Mouse (Mus musculus): ENCODE data around the gene Zc3h15.
"Not testable (repeated sequence)": the region's sequence is repeated elsewhere in the genome, so short reads cannot be mapped to it uniquely, and the experiment has no call there.

The Zc3h15 gene

GRCm38 (mm10) chr2:83674421-83674820, 30.2 kb downstream of the Zc3h15 start:
- DNase-seq (ENCODE audit: low spot score in 2 of 2) = no peak

GRCm38 (mm10) chr2:83674896-83675295, 30.7 kb downstream of the Zc3h15 start:
- no peak for DNase-seq (ENCODE audit: low spot score in 2 of 2)

GRCm38 (mm10) chr2:83675681-83676080, 31.4 kb downstream of the Zc3h15 start:
- no peak for DNase-seq (ENCODE audit: low spot score in 2 of 2)

GRCm38 (mm10) chr2:83676226-83676870, 32.1 kb downstream of the Zc3h15 start:
- no peak for DNase-seq (ENCODE audit: low spot score in 2 of 2)

- DNase-seq (ENCODE audit: low spot score in 2 of 2) = no peak
Observed at GRCm38 (mm10) chr2:83681332-83681731, 37.1 kb downstream of the Zc3h15 start.

- no peak for DNase-seq (ENCODE audit: low spot score in 2 of 2)
Observed at GRCm38 (mm10) chr2:83681785-83682184, 37.5 kb downstream of the Zc3h15 start.

- DNase-seq (ENCODE audit: low spot score in 2 of 2) = no peak
Observed at GRCm38 (mm10) chr2:83682282-83682681, 38.0 kb downstream of the Zc3h15 start.

GRCm38 (mm10) chr2:83683731-83684519, 39.7 kb downstream of the Zc3h15 start:
- no peak for DNase-seq (ENCODE audit: low spot score in 2 of 2)

GRCm38 (mm10) chr2:83684691-83685090, 40.5 kb downstream of the Zc3h15 start:
- no peak for DNase-seq (ENCODE audit: low spot score in 2 of 2)

- no peak for DNase-seq (ENCODE audit: low spot score in 2 of 2)
Observed at GRCm38 (mm10) chr2:83690372-83690771, 46.1 kb downstream of the Zc3h15 start.

GRCm38 (mm10) chr2:83692651-83693545, 48.7 kb downstream of the Zc3h15 start:
- no peak for DNase-seq (ENCODE audit: low spot score in 2 of 2)

- DNase-seq (ENCODE audit: low spot score in 2 of 2) = no peak
Observed at GRCm38 (mm10) chr2:83694061-83694460, 49.8 kb downstream of the Zc3h15 start.

- no peak for DNase-seq (ENCODE audit: low spot score in 2 of 2)
Observed at GRCm38 (mm10) chr2:83695345-83696247, 51.4 kb downstream of the Zc3h15 start.

GRCm38 (mm10) chr2:83698484-83698883, 54.2 kb downstream of the Zc3h15 start:
- DNase-seq (ENCODE audit: low spot score in 2 of 2) = no peak

- DNase-seq (ENCODE audit: low spot score in 2 of 2) = no peak
Observed at GRCm38 (mm10) chr2:83699324-83699723, 55.1 kb downstream of the Zc3h15 start.

- no peak for DNase-seq (ENCODE audit: low spot score in 2 of 2)
Observed at GRCm38 (mm10) chr2:83700667-83701066, 56.4 kb downstream of the Zc3h15 start.

GRCm38 (mm10) chr2:83702411-83702810, 58.2 kb downstream of the Zc3h15 start:
- DNase-seq (ENCODE audit: low spot score in 2 of 2) = no peak

- no peak for DNase-seq (ENCODE audit: low spot score in 2 of 2)
Observed at GRCm38 (mm10) chr2:83705580-83706158, 61.4 kb downstream of the Zc3h15 start.

GRCm38 (mm10) chr2:83709896-83710524, 65.8 kb downstream of the Zc3h15 start:
- no peak for DNase-seq (ENCODE audit: low spot score in 2 of 2)

GRCm38 (mm10) chr2:83713281-83713680, 69.0 kb downstream of the Zc3h15 start:
- DNase-seq (ENCODE audit: low spot score in 2 of 2) = not testable (repeated sequence)
